Mouse (Mus musculus) A20 (cell line): ENCODE data around the gene Btbd17.

Experiments
- DNase-seq: peaks from one replicate; pipeline ENCODE4 v3.0.0-alpha.2; 2011; ENCODE audit warnings: low read depth, low spot score

Btbd17 gene

DNA sequence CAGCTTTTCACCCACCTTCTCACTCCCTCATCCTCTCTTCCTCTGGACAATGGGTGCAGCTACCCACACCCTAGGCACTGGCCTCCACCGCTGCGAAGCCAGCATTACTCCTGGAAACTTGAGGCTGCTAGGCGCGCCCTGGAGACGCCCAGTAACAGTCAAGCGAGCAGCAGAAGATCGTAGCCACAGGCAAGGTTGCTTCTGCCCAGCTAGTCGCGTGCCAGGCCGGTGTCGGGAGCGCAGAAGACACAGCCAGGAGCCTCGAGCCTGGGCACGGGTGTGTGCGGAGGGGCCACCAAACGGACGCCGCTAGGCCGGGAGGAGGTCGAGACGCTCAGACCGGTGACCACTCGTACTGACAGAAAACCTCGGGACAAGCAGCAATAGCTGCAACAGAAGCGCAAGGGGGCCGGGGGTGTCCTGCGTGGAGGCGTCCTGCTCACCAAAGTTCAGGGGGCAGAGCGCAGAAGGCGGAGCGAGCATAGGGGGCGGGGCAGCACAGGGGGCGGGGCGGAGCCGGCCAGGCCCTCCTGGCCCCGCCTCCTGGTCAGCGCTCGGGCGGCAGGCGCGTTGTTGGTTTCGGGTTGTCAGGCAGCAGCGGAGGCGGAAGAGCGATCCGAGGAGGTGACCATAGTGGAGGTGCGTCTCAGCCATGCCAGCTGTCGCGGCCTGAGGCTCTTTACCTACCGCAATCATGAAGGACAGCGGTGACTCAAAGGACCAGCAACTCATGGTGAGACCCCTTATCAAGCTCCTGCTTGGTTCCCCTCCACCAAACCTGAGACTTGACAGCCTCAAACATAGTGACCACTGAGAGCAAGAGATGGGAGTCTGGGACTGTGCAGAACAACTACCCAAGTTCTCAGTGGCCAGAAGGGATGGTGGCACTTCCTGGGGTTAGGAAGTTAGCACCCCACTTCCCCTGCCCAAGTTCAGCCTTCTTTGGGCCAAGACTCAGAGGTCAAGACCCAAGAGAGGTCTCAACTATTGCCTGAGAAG lies 30.6 kb downstream of the Btbd17 start, which contains the start of gene Kif19a:
Gene Kif19a, plus strand, starts transcription at position 569 of the 999 bp plus-strand sequence.
- DNase-seq: peak; percentile 89

- peak; percentile 97 for DNase-seq
Observed at GRCm38 (mm10) chr11:114747564-114748138, 48.1 kb downstream of the Btbd17 start.

GRCm38 (mm10) chr11:114745134-114745533 lies 50.6 kb downstream of the Btbd17 start:
- DNase-seq: peak; percentile 94

DNA sequence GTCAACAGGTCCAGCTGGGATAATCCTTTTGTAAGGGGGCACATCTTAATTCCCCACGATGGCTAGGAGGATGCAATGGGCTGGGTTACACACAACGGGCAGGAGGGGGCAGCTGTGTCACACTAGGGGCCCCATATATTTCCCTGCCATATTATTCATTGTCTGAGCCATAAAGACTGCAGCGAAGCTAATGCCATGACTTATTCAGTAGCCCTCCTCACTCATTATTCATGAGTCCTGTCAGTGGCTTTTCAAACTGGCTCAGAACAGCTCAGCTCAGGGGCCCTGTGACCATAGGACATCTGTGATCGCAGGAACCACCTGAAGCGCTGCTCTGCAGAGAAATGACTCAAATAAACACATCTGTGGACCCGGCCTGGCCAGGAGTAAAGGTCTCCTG lies 54.3 kb downstream of the Btbd17 start:
- DNase-seq: peak; percentile 89
